Mouse (Mus musculus): ENCODE data around the gene Trappc5. TPM values are rescaled to one million over a fixed set of nuclear protein-coding genes. Genes with fewer than 3 reads are reported as not detected.

The Trappc5 gene
- 18.8 to 23.5 TPM (median 20.7 TPM) in 4 replicates for total RNA-seq (2023)

DNA sequence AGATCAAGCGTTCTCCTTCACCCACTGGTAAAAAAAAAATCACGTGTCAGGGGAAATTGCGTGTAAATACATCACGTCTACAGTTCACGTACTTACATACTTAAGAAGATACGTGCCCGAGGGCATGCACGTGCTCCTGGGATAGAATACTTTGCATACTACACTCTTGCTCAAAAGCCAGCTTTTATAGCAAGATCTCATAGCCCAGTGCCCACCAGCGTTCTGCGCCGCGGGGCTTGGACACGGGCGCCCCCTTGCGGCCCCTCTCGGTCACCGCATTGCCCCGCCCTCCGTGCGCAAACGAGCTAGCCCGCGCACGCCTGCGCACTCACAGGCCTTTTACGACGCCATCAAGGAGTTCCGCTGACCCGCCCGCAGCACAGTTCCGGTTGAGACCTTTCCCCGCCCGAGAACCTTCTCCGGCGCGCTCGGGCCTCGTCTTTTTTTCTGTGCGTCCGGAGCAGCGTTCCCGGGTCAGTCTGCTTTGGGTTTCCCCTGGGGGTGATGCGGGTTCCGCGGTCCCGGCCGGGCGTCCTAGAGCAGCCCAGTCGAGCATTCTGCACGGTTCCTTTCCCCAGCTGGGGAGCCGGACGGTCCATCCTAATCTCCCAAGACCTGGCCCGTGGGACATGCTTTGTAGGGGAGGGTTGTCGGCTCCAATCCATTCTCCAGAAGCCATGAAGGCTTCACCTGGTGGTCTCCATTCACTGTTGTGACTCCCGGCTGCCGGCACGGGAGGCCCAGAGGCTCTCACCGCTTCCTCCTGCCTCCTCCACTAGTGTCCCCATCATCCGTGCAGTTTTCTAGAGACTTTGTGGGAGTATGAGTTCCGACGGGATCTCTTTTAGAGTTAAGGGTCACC is at the start of gene Trappc5:
Trappc5 (plus strand) TSS at position 169 of the 862 bp plus-strand sequence.

DNA sequence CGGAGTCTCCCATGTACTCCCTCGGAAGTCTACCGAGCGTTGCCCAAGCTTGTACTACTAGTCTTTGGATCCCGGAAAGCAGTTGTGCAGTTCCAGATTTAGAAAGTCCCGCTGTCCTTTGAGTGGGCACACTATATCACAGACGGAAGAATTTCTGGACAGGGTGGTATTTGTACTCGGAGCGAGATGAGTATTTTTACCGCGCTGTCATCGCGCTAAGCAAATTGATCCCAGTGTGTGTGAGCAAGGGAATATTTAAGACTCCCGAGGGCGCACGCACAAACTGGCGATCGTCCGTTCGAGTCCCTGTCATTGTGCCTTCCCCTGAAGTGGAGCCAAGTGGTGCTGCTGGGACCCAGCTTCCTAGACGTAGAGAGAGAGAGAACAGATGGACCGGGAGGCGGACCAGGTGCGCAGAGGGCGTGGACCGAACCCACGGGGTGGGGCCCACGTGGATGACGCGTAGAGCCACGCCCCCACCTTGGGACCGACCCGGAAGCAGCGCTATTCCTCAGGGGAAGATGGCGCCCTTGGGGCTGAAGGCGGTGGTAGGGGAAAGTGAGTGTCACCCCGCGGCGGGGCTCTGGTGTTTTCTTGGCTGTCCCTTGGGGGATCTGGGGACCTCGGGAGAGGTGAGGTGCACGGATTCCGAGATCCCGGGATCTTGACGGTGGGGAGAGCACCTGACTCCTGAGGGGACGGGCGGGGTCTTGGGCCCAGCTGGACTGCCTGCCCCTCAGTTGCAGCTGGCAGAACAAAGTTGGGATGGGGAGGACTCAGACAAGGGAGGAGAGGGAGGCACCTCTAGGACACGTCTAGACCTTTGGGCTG is 45.2 kb upstream of the Trappc5 start, which contains the start of gene Stxbp2:
Stxbp2 (plus strand) TSS at position 309 of the 831 bp plus-strand sequence.

DNA sequence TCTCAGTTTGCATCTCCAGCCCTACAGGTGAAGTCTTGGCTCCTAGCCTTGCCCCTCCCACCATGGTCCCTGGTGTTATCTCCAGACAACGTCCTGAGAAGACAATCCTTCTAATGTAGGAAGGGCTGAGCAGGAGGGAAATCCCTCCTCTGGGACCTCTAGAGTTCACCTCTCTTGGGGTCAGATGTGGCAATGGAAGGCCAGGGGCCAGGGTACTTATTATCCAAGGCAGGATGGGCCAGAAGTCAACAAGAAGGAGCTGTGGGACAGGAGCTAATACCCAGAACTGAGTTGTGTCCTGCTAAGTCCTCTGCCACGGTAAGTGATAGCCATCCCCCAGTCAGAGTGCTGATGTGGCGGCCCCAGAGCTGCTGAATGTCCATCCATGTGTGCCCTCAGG is 20.6 kb upstream of the Trappc5 start, which contains the start of gene Retn:
Retn (plus strand) TSS at position 245 of the 400 bp plus-strand sequence.

GRCm38 (mm10) chr8:3665507-3665906 is 10.6 kb upstream of the Trappc5 start, which contains the start of gene Mcemp1:
Gene Mcemp1, plus strand, starts transcription at chr8:3665754.

GRCm38 (mm10) chr8:3671980-3672491 is 4.1 kb upstream of the Trappc5 start, which contains the start of gene Fcor:
Gene Fcor, minus strand, starts transcription at chr8:3672362.

GRCm38 (mm10) chr8:3694121-3694520 is 18.0 kb downstream of the Trappc5 start, which contains the start of gene Fcer2a:
Gene Fcer2a, minus strand, starts transcription at chr8:3694175.

DNA sequence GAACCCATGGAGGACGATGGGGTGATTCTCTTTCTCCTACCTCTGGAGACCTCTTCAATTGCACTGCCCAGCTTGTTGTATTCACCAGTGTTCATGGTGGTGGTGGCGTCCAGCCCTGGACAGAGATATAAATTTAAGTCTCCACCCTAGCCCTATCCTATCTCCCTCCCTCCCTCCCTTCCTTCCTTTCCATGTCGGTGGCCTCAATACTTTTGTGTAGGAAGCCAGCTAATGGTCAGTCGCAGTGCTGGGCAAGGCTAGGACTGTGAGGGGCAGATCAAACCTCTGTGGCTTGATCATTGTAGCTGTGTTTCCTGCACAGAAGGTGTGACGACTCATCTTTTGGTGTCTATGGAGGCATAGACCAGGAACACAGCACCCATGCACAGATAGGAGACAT is 44.5 kb downstream of the Trappc5 start, which contains the start of gene Clec4g:
Clec4g (minus strand) TSS at position 101 of the 400 bp plus-strand sequence.

Other genes with a start within 250 kb of the Trappc5 start
- 0.85 to 2.6 TPM (median 1.6 TPM) in 4 replicates for gene Pex11g, start 208.6 kb upstream of the Trappc5 start, total RNA-seq (2023)
- gene Tex45, start 205.4 kb upstream of the Trappc5 start, total RNA-seq (2023): 6.5 to 8.4 TPM (median 7.2 TPM) in 4 replicates
- gene Zfp358, start 183.2 kb upstream of the Trappc5 start, total RNA-seq (2023): 6.4 to 9.4 TPM (median 7.2 TPM) in 4 replicates
- gene Mcoln1, start 175.8 kb upstream of the Trappc5 start, total RNA-seq (2023): 99.2 to 105 TPM (median 101 TPM) in 4 replicates
- 59.4 to 70.3 TPM (median 68.0 TPM) in 4 replicates for gene Pnpla6, start 160.9 kb upstream of the Trappc5 start, total RNA-seq (2023)
- not detected in 4 replicates for gene C330021F23Rik, start 108.3 kb upstream of the Trappc5 start, total RNA-seq (2023)
- gene Camsap3, start 89.0 kb upstream of the Trappc5 start, total RNA-seq (2023): 0.30 to 0.66 TPM (median 0.60 TPM) in 3 of 4 replicates, not detected in the other
- 89.5 to 105 TPM (median 96.8 TPM) in 4 replicates for gene Xab2, start 55.0 kb upstream of the Trappc5 start, total RNA-seq (2023)
- 61.5 to 75.3 TPM (median 69.8 TPM) in 4 replicates for gene Pet100, start 54.8 kb upstream of the Trappc5 start, total RNA-seq (2023)
- not detected in 4 replicates for gene Pcp2, start 50.8 kb upstream of the Trappc5 start, total RNA-seq (2023)
- gene Stxbp2, start 45.3 kb upstream of the Trappc5 start, total RNA-seq (2023): 233 to 293 TPM (median 262 TPM) in 4 replicates
- not detected in 4 replicates for gene Retn, start 20.5 kb upstream of the Trappc5 start, total RNA-seq (2023)
- not detected in 4 replicates for gene Mcemp1, start 10.5 kb upstream of the Trappc5 start, total RNA-seq (2023)
- not detected in 4 replicates for gene Fcor, start 3.9 kb upstream of the Trappc5 start, total RNA-seq (2023)
- gene Fcer2a, start 17.9 kb downstream of the Trappc5 start, total RNA-seq (2023): 616 to 739 TPM (median 694 TPM) in 4 replicates
- gene Clec4g, start 44.4 kb downstream of the Trappc5 start, total RNA-seq (2023): 1.3 TPM in 1 of 4 replicates, not detected in the others
- gene Cd209a, start 72.7 kb downstream of the Trappc5 start, total RNA-seq (2023): 0.81 to 1.4 TPM (median 1.2 TPM) in 4 replicates
- not detected in 4 replicates for gene Cd209e, start 178.0 kb downstream of the Trappc5 start, total RNA-seq (2023)
- not detected in 4 replicates for gene Cd209d, start 202.3 kb downstream of the Trappc5 start, total RNA-seq (2023)

Data from B cell, adult 62 days (primary cell).